Mouse (Mus musculus) liver, embryonic 16.5 days (tissue): Measurements from ENCODE around the gene Pdlim5. TPM values are rescaled to one million over a fixed set of nuclear protein-coding genes. Genes with fewer than 3 reads are reported as not detected.

Experiments used
- ATAC-seq: fragments of 200-750 bp; cut with Nextera tagmentation; 2 replicates; pipeline ENCODE4 v1.8.0; 2017; ENCODE audit warnings: low read depth, mild to moderate bottlenecking, moderate number of reproducible peaks, moderate library complexity
- H3K27ac ChIP-seq: fragments of 300-500 bp; sonication (generic); 2 replicates; pipeline ENCODE4 v1.5.1; 2014; ENCODE audit warnings: mild to moderate bottlenecking, low read length
- H3K27me3 ChIP-seq: fragments of 300-500 bp; sonication (generic); 2 replicates; pipeline ENCODE4 v1.6.1; 2014; ENCODE audit warnings: low read depth, low read length, mixed read lengths; ENCODE audit not compliant: control insufficient read depth, insufficient read depth
- H3K36me3 ChIP-seq: fragments of 300-500 bp; sonication (generic); 2 replicates; pipeline ENCODE4 v1.6.1; 2014; ENCODE audit warnings: mild to moderate bottlenecking; ENCODE audit not compliant: control insufficient read depth, insufficient read depth
- H3K4me1 ChIP-seq: fragments of 300-500 bp; sonication (generic); 2 replicates; pipeline ENCODE4 v1.6.1; 2014; ENCODE audit warnings: low read depth, low read length, mixed read lengths; ENCODE audit not compliant: control insufficient read depth
- H3K4me2 ChIP-seq: fragments of 300-500 bp; sonication (generic); 2 replicates; pipeline ENCODE4 v1.6.1; 2014; ENCODE audit warnings: low read depth, low read length, mixed read lengths
- H3K4me3 ChIP-seq: fragments of 300-500 bp; sonication (generic); 2 replicates; pipeline ENCODE4 v1.5.1; 2014; ENCODE audit warnings: low read depth, mild to moderate bottlenecking, low read length
- H3K9ac ChIP-seq: fragments of 300-500 bp; sonication (generic); 2 replicates; pipeline ENCODE4 v1.6.1; 2014; ENCODE audit warnings: low read depth, low read length
- H3K9me3 ChIP-seq: fragments of 300-500 bp; sonication (generic); replicated peaks from 2 replicates; pipeline ENCODE4 v1.6.1; 2016; ENCODE audit warnings: low read length; ENCODE audit not compliant: control insufficient read depth
- WGBS: fragments of 180-500 bp; shearing (Covaris S2); extraction: QIAGEN DNeasy Blood & Tissue Kit; methylation state at CpG from one replicate; pipeline ENCODE4 v1.1.7; 2014; ENCODE audit not compliant: insufficient replicate concordance; 5-methylcytosine and 5-hydroxymethylcytosine counted together
- polyA plus RNA-seq: library from polyadenylated mRNA; unstranded; fragments of >200 nt; fragmentation: Nextera tagmentation; extraction: Ambion mirVana; gene quantifications from 2 replicates; pipeline ENCODE4 v1.2.1, GENCODE M21; 2015

Pdlim5 gene
- polyA plus RNA-seq, 1 experiment from 2014 or later: 14.7 TPM

DNA sequence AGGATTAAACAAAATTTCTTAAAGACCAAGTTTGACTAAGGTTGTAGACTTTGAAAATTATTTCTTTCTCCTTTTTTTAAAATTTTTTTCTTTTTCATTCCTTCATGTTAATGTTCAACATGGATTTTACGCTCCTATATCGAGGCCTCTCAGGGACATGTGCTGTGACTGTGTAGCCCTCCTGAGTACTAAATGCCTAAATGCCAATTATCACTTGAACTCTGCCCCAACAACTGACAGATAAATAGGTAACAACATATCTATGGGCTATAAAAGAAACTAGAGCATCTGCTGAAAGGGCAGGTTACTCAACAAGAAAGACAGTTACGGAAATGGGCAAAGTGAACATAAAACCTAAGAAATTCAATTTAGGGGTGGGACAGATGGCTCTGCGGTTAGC is 9.0 kb downstream of the Pdlim5 start:
- Histone ChIP-seq H3K27me3 (no peaks in the 10 kb centered on the region), H3K9me3 (no peaks in the 10 kb centered on the region), H3K4me1 (no peaks in the 10 kb centered on the region; the same call in none of the 2 replicates), H3K36me3 (no peaks in the 10 kb centered on the region), H3K9ac (no peak overlapping the region), H3K4me3 (no peak overlapping the region), H3K4me2 (no peak overlapping the region), H3K27ac (no peak overlapping the region)
- no peak for ATAC-seq
- WGBS: 81% methylated on average over 4 of the region's 4 CpGs

DNA sequence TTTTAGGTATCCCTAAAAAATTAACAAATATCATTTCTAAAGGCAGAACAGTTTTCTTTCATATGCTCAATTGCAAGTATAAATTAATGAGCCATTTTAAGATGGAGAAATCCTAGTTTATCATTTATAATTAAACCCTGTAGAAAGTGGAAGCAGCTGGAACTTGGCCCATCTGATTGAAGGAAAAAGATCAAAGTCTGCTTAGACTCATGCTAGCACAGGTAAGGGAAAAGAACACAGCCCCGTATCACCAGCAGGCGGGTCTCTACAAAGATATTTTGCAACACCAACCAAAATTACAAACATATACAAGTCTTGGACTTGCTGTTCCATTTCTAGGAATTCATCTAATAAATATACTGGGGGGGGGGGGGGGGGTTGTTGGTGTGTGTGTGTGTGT is 9.8 kb downstream of the Pdlim5 start:
- ATAC-seq: peak; percentile 70
- Histone ChIP-seq H3K4me1 (no peaks in the 10 kb centered on the region; the same call in none of the 2 replicates), H3K9me3 (no peaks in the 10 kb centered on the region), H3K36me3 (no peaks in the 10 kb centered on the region), H3K4me2 (no peak overlapping the region), H3K4me3 (no peak overlapping the region), H3K27ac (no peak overlapping the region), H3K27me3 (no peaks in the 10 kb centered on the region), H3K9ac (no peak overlapping the region)
- 56% methylated on average over 2 of the region's 2 CpGs for WGBS

DNA sequence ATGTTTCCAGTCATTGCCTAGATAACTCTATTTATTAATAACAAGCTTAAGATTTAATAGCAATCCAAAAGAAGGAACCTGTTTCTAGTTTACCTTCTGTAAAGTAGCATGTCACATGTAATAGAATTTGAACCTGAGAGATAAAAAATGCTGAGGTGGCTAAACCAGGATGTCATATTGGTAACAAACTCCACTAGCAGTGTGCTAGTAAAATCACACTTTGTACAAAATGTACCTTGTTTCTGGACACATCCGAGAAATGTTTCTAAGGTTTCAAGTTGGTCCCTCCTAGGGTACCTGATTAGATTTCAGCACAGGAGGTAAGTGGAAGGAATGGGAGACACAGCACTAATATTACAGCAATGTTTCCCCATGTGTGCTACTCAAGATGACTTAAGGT is 18.9 kb downstream of the Pdlim5 start:
- no peaks in the 10 kb centered on the region for H3K4me1 ChIP-seq
- no peaks in the 10 kb centered on the region for H3K36me3 ChIP-seq
- H3K4me3 ChIP-seq: no peak overlapping the region
- H3K9me3 ChIP-seq: no peaks in the 10 kb centered on the region
- no peak for ATAC-seq
- no peak overlapping the region for H3K27ac ChIP-seq
- no peak overlapping the region for H3K4me2 ChIP-seq
- WGBS: 72% methylated on average over 1 of the region's 1 CpGs
- H3K27me3 ChIP-seq: no peaks in the 10 kb centered on the region
- no peak overlapping the region for H3K9ac ChIP-seq

GRCm38 (mm10) chr3:142375106-142375505 is 20.4 kb downstream of the Pdlim5 start:
- Histone ChIP-seq H3K36me3 (no peaks in the 10 kb centered on the region), H3K9me3 (no peaks in the 10 kb centered on the region), H3K4me3 (no peak overlapping the region), H3K4me2 (no peak overlapping the region), H3K27me3 (no peaks in the 10 kb centered on the region), H3K9ac (no peak overlapping the region), H3K27ac (no peak overlapping the region), H3K4me1 (no peaks in the 10 kb centered on the region)
- ATAC-seq: no peak
- WGBS: 59% methylated on average over 1 of the region's 1 CpGs

GRCm38 (mm10) chr3:142372465-142373147 is 22.9 kb downstream of the Pdlim5 start:
- no peaks in the 10 kb centered on the region for H3K9me3 ChIP-seq
- no peak for ATAC-seq
- WGBS: 72% methylated on average over 6 of the region's 6 CpGs

GRCm38 (mm10) chr3:142368411-142368810 is 27.1 kb downstream of the Pdlim5 start:
- Histone ChIP-seq H3K4me1 (no peaks in the 10 kb centered on the region), H3K27ac (no peak overlapping the region), H3K9me3 (no peaks in the 10 kb centered on the region), H3K36me3 (no peaks in the 10 kb centered on the region), H3K4me3 (no peak overlapping the region), H3K4me2 (no peak overlapping the region), H3K9ac (no peak overlapping the region), H3K27me3 (no peaks in the 10 kb centered on the region)
- ATAC-seq: no peak
- WGBS: 73% methylated on average over 9 of the region's 9 CpGs

More at GRCm38 (mm10) chr3:142372465-142373147, 22.9 kb downstream of the Pdlim5 start:
- Histone ChIP-seq H3K4me2 (no peak overlapping the region), H3K4me3 (no peak overlapping the region), H3K36me3 (no peaks in the 10 kb centered on the region), H3K27me3 (no peaks in the 10 kb centered on the region), H3K9ac (no peak overlapping the region), H3K27ac (no peak overlapping the region), H3K4me1 (no peaks in the 10 kb centered on the region)

- H3K4me1 ChIP-seq: no peaks in the 10 kb centered on the region
- H3K9ac ChIP-seq: no peak overlapping the region
- ATAC-seq: no peak
- no peaks in the 10 kb centered on the region for H3K9me3 ChIP-seq
- no peak overlapping the region for H3K4me3 ChIP-seq
- H3K27me3 ChIP-seq: no peaks in the 10 kb centered on the region
- H3K36me3 ChIP-seq: no peaks in the 10 kb centered on the region
- no peak overlapping the region for H3K27ac ChIP-seq
- 74% methylated on average over 6 of the region's 6 CpGs for WGBS
- H3K4me2 ChIP-seq: no peak overlapping the region
These were observed 33.4 kb downstream of the Pdlim5 start for GRCm38 (mm10) chr3:142362092-142362491.

DNA sequence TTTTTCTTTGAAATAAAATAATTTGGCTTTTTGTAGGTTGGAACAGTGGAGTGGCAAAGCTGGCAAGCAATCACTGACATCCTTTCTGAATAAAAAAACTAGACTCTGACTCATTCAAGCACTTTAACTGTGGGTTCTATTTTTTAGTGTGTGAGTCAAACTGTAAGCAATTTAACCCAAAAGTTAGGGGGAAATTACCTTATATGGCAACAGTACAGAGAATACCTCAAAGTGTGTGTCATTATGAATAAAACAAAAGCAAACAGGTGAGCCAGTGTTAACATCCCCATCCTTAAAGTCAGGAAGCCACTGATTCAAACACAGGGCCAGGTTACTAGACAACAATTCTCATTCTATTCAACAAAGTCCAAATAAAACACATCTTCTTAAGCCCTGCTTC is 36.5 kb downstream of the Pdlim5 start:
- H3K9ac ChIP-seq: no peak overlapping the region
- no peak overlapping the region for H3K27ac ChIP-seq
- no peaks in the 10 kb centered on the region for H3K9me3 ChIP-seq
- no peaks in the 10 kb centered on the region for H3K27me3 ChIP-seq
- H3K4me2 ChIP-seq: no peak overlapping the region
- no peak overlapping the region for H3K4me3 ChIP-seq
- no peaks in the 10 kb centered on the region for H3K36me3 ChIP-seq
- H3K4me1 ChIP-seq: no peaks in the 10 kb centered on the region
- no peak for ATAC-seq

- H3K9me3 ChIP-seq: no peaks in the 10 kb centered on the region
These were observed 38.8 kb downstream of the Pdlim5 start for GRCm38 (mm10) chr3:142356661-142357060.

More at GRCm38 (mm10) chr3:142356661-142357060, 38.8 kb downstream of the Pdlim5 start:
- no peak overlapping the region for H3K4me2 ChIP-seq
- H3K27ac ChIP-seq: no peak overlapping the region
- no peaks in the 10 kb centered on the region for H3K36me3 ChIP-seq
- no peak for ATAC-seq
- no peaks in the 10 kb centered on the region for H3K27me3 ChIP-seq
- no peak overlapping the region for H3K9ac ChIP-seq
- no peaks in the 10 kb centered on the region for H3K4me1 ChIP-seq
- H3K4me3 ChIP-seq: no peak overlapping the region
- 29% methylated on average over 4 of the region's 4 CpGs for WGBS
